Mouse (Mus musculus): Measurements from ENCODE around the gene Trpm8. TPM values are rescaled to one million over a fixed set of nuclear protein-coding genes. Genes with fewer than 3 reads are reported as not detected.
A peak's percentile ranks its signal among the peaks of the same experiment; 100 is the strongest.

Gene Trpm8
- polyA plus RNA-seq, 1 experiment from 2014 or later, result not detected

GRCm38 (mm10) chr1:88300301-88301050 is 23.0 kb downstream of the Trpm8 start:
- H3K4me3 ChIP-seq, result no peak overlapping the region
- no peaks in the 10 kb centered on the region for H3K36me3 ChIP-seq
- H3K9ac ChIP-seq, result no peak overlapping the region
- no peaks in the 10 kb centered on the region for H3K4me1 ChIP-seq
- H3K27ac ChIP-seq, result no peak overlapping the region
- WGBS, result 37% methylated on average over 5 of the region's 5 CpGs
- H3K9me3 ChIP-seq, result peaks cover 76% of the 10 kb centered on the region
- no peak overlapping the region for H3K4me2 ChIP-seq (replicated peaks)
- H3K27me3 ChIP-seq, result no peaks in the 10 kb centered on the region
- ATAC-seq (ENCODE audit: insufficient number of reproducible peaks, insufficient read depth, low FRiP score, low TSS enrichment), result 0 out of 2 replicates have a peak, but pooled peaks have one; percentile 10

- Histone ChIP-seq H3K4me1 (no peaks in the 10 kb centered on the region), H3K36me3 (no peaks in the 10 kb centered on the region), H3K4me3 (no peak overlapping the region), H3K9me3 (peaks cover 77% of the 10 kb centered on the region), H3K27ac (no peak overlapping the region), H3K4me2 (replicated peaks) (no peak overlapping the region), H3K9ac (no peak overlapping the region), H3K27me3 (no peaks in the 10 kb centered on the region)
- peak; percentile 11; the same call in 1 of the 2 replicates for ATAC-seq (ENCODE audit: insufficient number of reproducible peaks, insufficient read depth, low FRiP score, low TSS enrichment)
- 68% methylated on average over 9 of the region's 9 CpGs for WGBS
These were observed 23.9 kb downstream of the Trpm8 start for GRCm38 (mm10) chr1:88301121-88302014.

GRCm38 (mm10) chr1:88302057-88302740 is 24.7 kb downstream of the Trpm8 start:
- peaks cover 82% of the 10 kb centered on the region for H3K9me3 ChIP-seq
- no peaks in the 10 kb centered on the region for H3K27me3 ChIP-seq
- H3K4me2 ChIP-seq (replicated peaks), result no peak overlapping the region
- no peaks in the 10 kb centered on the region for H3K36me3 ChIP-seq
- H3K4me3 ChIP-seq, result no peak overlapping the region
- H3K27ac ChIP-seq, result no peak overlapping the region
- ATAC-seq (ENCODE audit: insufficient number of reproducible peaks, insufficient read depth, low FRiP score, low TSS enrichment), result no peak
- H3K9ac ChIP-seq, result no peak overlapping the region
- WGBS, result 65% methylated on average over 14 of the region's 14 CpGs
- H3K4me1 ChIP-seq, result no peaks in the 10 kb centered on the region

- Histone ChIP-seq H3K9me3 (peaks cover 83% of the 10 kb centered on the region), H3K4me3 (no peak overlapping the region), H3K27ac (no peak overlapping the region), H3K9ac (no peak overlapping the region), H3K27me3 (no peaks in the 10 kb centered on the region), H3K4me2 (replicated peaks) (no peak overlapping the region), H3K36me3 (no peaks in the 10 kb centered on the region), H3K4me1 (no peaks in the 10 kb centered on the region)
- ATAC-seq (ENCODE audit: insufficient number of reproducible peaks, insufficient read depth, low FRiP score, low TSS enrichment), result no peak
- WGBS, result 62% methylated on average over 6 of the region's 6 CpGs
These were observed 26.3 kb downstream of the Trpm8 start for GRCm38 (mm10) chr1:88303762-88304161.

GRCm38 (mm10) chr1:88304261-88304985 is 27.0 kb downstream of the Trpm8 start:
- Histone ChIP-seq H3K4me3 (no peak overlapping the region), H3K9me3 (peaks cover 84% of the 10 kb centered on the region), H3K9ac (no peak overlapping the region), H3K27ac (no peak overlapping the region), H3K27me3 (no peaks in the 10 kb centered on the region), H3K4me2 (replicated peaks) (no peak overlapping the region), H3K4me1 (no peaks in the 10 kb centered on the region), H3K36me3 (no peaks in the 10 kb centered on the region)
- no peak for ATAC-seq (ENCODE audit: insufficient number of reproducible peaks, insufficient read depth, low FRiP score, low TSS enrichment)
- WGBS, result 60% methylated on average over 8 of the region's 8 CpGs

- Histone ChIP-seq H3K4me1 (no peaks in the 10 kb centered on the region), H3K9ac (no peak overlapping the region), H3K4me3 (no peak overlapping the region), H3K27ac (no peak overlapping the region), H3K36me3 (no peaks in the 10 kb centered on the region), H3K27me3 (no peaks in the 10 kb centered on the region), H3K9me3 (peaks cover 86% of the 10 kb centered on the region), H3K4me2 (replicated peaks) (no peak overlapping the region)
- 48% methylated on average over 6 of the region's 6 CpGs for WGBS
- no peak for ATAC-seq (ENCODE audit: insufficient number of reproducible peaks, insufficient read depth, low FRiP score, low TSS enrichment)
These were observed 27.7 kb downstream of the Trpm8 start for GRCm38 (mm10) chr1:88305018-88305795.

GRCm38 (mm10) chr1:88306543-88306942 is 29.1 kb downstream of the Trpm8 start:
- no peak for ATAC-seq (ENCODE audit: insufficient number of reproducible peaks, insufficient read depth, low FRiP score, low TSS enrichment)
- Histone ChIP-seq H3K27ac (no peak overlapping the region), H3K36me3 (no peaks in the 10 kb centered on the region), H3K4me2 (replicated peaks) (no peak overlapping the region), H3K9me3 (peaks cover 76% of the 10 kb centered on the region), H3K4me1 (no peaks in the 10 kb centered on the region), H3K27me3 (no peaks in the 10 kb centered on the region), H3K4me3 (no peak overlapping the region), H3K9ac (no peak overlapping the region)
- WGBS, result 71% methylated on average over 1 of the region's 1 CpGs

GRCm38 (mm10) chr1:88307180-88307579 is 29.7 kb downstream of the Trpm8 start:
- Histone ChIP-seq H3K9ac (no peak overlapping the region), H3K9me3 (peaks cover 71% of the 10 kb centered on the region), H3K4me2 (replicated peaks) (no peak overlapping the region), H3K27me3 (no peaks in the 10 kb centered on the region), H3K4me1 (no peaks in the 10 kb centered on the region), H3K36me3 (no peaks in the 10 kb centered on the region), H3K27ac (no peak overlapping the region), H3K4me3 (no peak overlapping the region)
- ATAC-seq (ENCODE audit: insufficient number of reproducible peaks, insufficient read depth, low FRiP score, low TSS enrichment), result no peak
- WGBS, result 62% methylated on average over 12 of the region's 12 CpGs

- 47% methylated on average over 2 of the region's 2 CpGs for WGBS
- no peak overlapping the region for H3K4me2 ChIP-seq (replicated peaks)
- H3K4me3 ChIP-seq, result no peak overlapping the region
- H3K27ac ChIP-seq, result no peak overlapping the region
- no peaks in the 10 kb centered on the region for H3K36me3 ChIP-seq
- no peaks in the 10 kb centered on the region for H3K4me1 ChIP-seq
- H3K9me3 ChIP-seq, result peaks cover 56% of the 10 kb centered on the region
- H3K9ac ChIP-seq, result no peak overlapping the region
- ATAC-seq (ENCODE audit: insufficient number of reproducible peaks, insufficient read depth, low FRiP score, low TSS enrichment), result no peak
- H3K27me3 ChIP-seq, result no peaks in the 10 kb centered on the region
These were observed 31.6 kb downstream of the Trpm8 start for GRCm38 (mm10) chr1:88309020-88309419.

GRCm38 (mm10) chr1:88309905-88310304 is 32.4 kb downstream of the Trpm8 start:
- Histone ChIP-seq H3K27me3 (no peaks in the 10 kb centered on the region), H3K4me3 (no peak overlapping the region), H3K4me1 (no peaks in the 10 kb centered on the region), H3K9ac (no peak overlapping the region), H3K36me3 (no peaks in the 10 kb centered on the region), H3K4me2 (replicated peaks) (no peak overlapping the region), H3K27ac (no peak overlapping the region), H3K9me3 (peaks cover 49% of the 10 kb centered on the region)
- WGBS, result 53% methylated on average over 3 of the region's 3 CpGs
- ATAC-seq (ENCODE audit: insufficient number of reproducible peaks, insufficient read depth, low FRiP score, low TSS enrichment), result no peak

Measured in embryonic facial prominence, embryonic 12.5 days (tissue).